Mouse (Mus musculus) thymus, adult 2 months (tissue): ENCODE results near the gene AB124611. TPM values are rescaled to one million over a fixed set of nuclear protein-coding genes. Genes with fewer than 3 reads are reported as not detected.
"Not testable (repeated sequence)": the region's sequence is repeated elsewhere in the genome, so short reads cannot be mapped to it uniquely, and the experiment has no call there.

ENCODE experiments used
- DNase-seq: peaks from one replicate; pipeline ENCODE4 v3.0.0; 2021
- H3K27ac ChIP-seq: fragments of 200-500 bp; 2 replicates; pipeline ENCODE4 v1.5.1; 2012; ENCODE audit warnings: low read length, control low read depth; ENCODE audit not compliant: control insufficient read depth, insufficient read depth
- H3K27me3 ChIP-seq: fragments of 200-500 bp; 2 replicates; pipeline ENCODE4 v1.6.1; 2012; ENCODE audit warnings: mild to moderate bottlenecking, low read length, moderate library complexity, mixed read lengths; ENCODE audit not compliant: control insufficient read depth, insufficient read depth
- H3K36me3 ChIP-seq: fragments of 200-500 bp; 2 replicates; pipeline ENCODE4 v1.6.1; 2012; ENCODE audit warnings: mild to moderate bottlenecking, low read length, moderate library complexity; ENCODE audit not compliant: control insufficient read depth, insufficient read depth
- H3K4me1 ChIP-seq: fragments of 200-500 bp; replicated peaks from 2 replicates; pipeline ENCODE4 v1.6.1; 2012; ENCODE audit warnings: low read length; ENCODE audit not compliant: control insufficient read depth, insufficient read depth
- H3K4me3 ChIP-seq: fragments of 200-500 bp; 2 replicates; pipeline ENCODE4 v1.5.1; 2012; ENCODE audit warnings: mild to moderate bottlenecking, low read length, control low read depth, moderate library complexity; ENCODE audit not compliant: control insufficient read depth, insufficient read depth
- CTCF ChIP-seq: fragments of 200-500 bp; IDR thresholded peaks from 2 replicates; pipeline ENCODE4 v1.5.1; 2012; ENCODE audit warnings: mild to moderate bottlenecking, control low read depth, low read length, moderate library complexity, borderline replicate concordance; ENCODE audit not compliant: control insufficient read depth, poor library complexity, insufficient read depth; ENCODE audit errors: extremely low read depth
- POLR2A ChIP-seq: fragments of 200-500 bp; IDR thresholded peaks from 2 replicates; pipeline ENCODE4 v1.6.1; 2012; ENCODE audit warnings: mild to moderate bottlenecking, low read length, control low read depth, moderate library complexity; ENCODE audit not compliant: control insufficient read depth, poor library complexity, insufficient read depth; ENCODE audit errors: extremely low read depth
- WGBS: fragments of 180-500 bp; shearing (Covaris S2); methylation state at CpG from one replicate; pipeline ENCODE4 v1.1.7; 2018; 5-methylcytosine and 5-hydroxymethylcytosine counted together
- polyA plus RNA-seq: library from polyadenylated mRNA; depleted of rRNA; stranded (reverse); fragments of >200 nt; gene quantifications from 2 replicates; pipeline ENCODE4 v1.2.3, GENCODE M21; 2012; rRNA removed

The AB124611 gene
- polyA plus RNA-seq, 1 experiment: 31.1 TPM

- Histone ChIP-seq H3K4me3 (no peak overlapping the region), H3K36me3 (peaks cover 1% of the 10 kb centered on the region; the same call in 1 of the 2 replicates), H3K27ac (no peak overlapping the region), H3K4me1 (peaks cover 18% of the 10 kb centered on the region), H3K27me3 (no peaks in the 10 kb centered on the region)
- TF ChIP-seq CTCF: no peak
- TF ChIP-seq POLR2A: no peak
- 88% methylated on average over 6 of the region's 6 CpGs for WGBS
- DNase-seq: no peak
Measured at GRCm38 (mm10) chr9:21591127-21591830, 65.3 kb downstream of the AB124611 start.

GRCm38 (mm10) chr9:21591831-21592702, 66.1 kb downstream of the AB124611 start:
- peak overlapping the region; percentile 4; the same call in 1 of the 2 replicates for H3K27ac ChIP-seq
- no peak for DNase-seq
- H3K36me3 ChIP-seq: no peaks in the 10 kb centered on the region
- peak overlapping the region; percentile 90 for H3K4me3 ChIP-seq
- H3K27me3 ChIP-seq: no peaks in the 10 kb centered on the region
- TF ChIP-seq POLR2A (no peak), CTCF (no peak)
- WGBS: 14% methylated on average over 17 of the region's 17 CpGs
- peaks cover 18% of the 10 kb centered on the region for H3K4me1 ChIP-seq

- no peaks in the 10 kb centered on the region for H3K36me3 ChIP-seq
- peak within 1 kb of the TSS; percentile 90 for H3K4me3 ChIP-seq
- H3K4me1 ChIP-seq: peaks cover 18% of the 10 kb centered on the region
Measured at GRCm38 (mm10) chr9:21592703-21593121, 66.7 kb downstream of the AB124611 start, which contains the start of the genes Timm29 and Yipf2. TSS of gene Timm29 (plus strand) at chr9:21592722. TSS of gene Yipf2 (minus strand) at chr9:21592828.

GRCm38 (mm10) chr9:21593122-21593721, 67.2 kb downstream of the AB124611 start:
- peak; percentile 44 for DNase-seq
- Histone ChIP-seq H3K4me1 (peaks cover 18% of the 10 kb centered on the region), H3K4me3 (peak overlapping the region; percentile 90), H3K27ac (peak overlapping the region; percentile 54), H3K36me3 (no peaks in the 10 kb centered on the region), H3K27me3 (no peaks in the 10 kb centered on the region)
- TF ChIP-seq POLR2A: no peak; the same call in 1 of the 2 replicates
- peak; percentile 7; the same call in 1 of the 2 replicates for TF ChIP-seq CTCF
- under 1% methylated on average over 69 of the region's 69 CpGs for WGBS

More at GRCm38 (mm10) chr9:21592703-21593121, 66.7 kb downstream of the AB124611 start, which contains the start of the genes Timm29 and Yipf2:
- Histone ChIP-seq H3K27me3 (no peaks in the 10 kb centered on the region), H3K27ac (peak within 1 kb of the TSS; percentile 54)
- peak; percentile 89 for DNase-seq
- under 1% methylated on average over 30 of the region's 30 CpGs for WGBS
- TF ChIP-seq POLR2A (peak; percentile 65; the same call in 1 of the 2 replicates), CTCF (0 out of 2 replicates have a peak, but pooled peaks have one; percentile 34)

GRCm38 (mm10) chr9:21594350-21594749, 68.4 kb downstream of the AB124611 start:
- not testable (repeated sequence) for DNase-seq, H3K36me3 ChIP-seq, H3K27me3 ChIP-seq, H3K27ac ChIP-seq, H3K4me3 ChIP-seq
- 90% methylated on average over 8 of the region's 8 CpGs for WGBS
- H3K4me1 ChIP-seq: peaks cover 18% of the 10 kb centered on the region

- WGBS: 90% methylated on average over 2 of the region's 2 CpGs
- TF ChIP-seq CTCF: no peak
- TF ChIP-seq POLR2A: no peak
- H3K27me3 ChIP-seq: no peaks in the 10 kb centered on the region
Measured at GRCm38 (mm10) chr9:21594838-21595237, 68.9 kb downstream of the AB124611 start.

More at GRCm38 (mm10) chr9:21594838-21595237, 68.9 kb downstream of the AB124611 start:
- no peaks in the 10 kb centered on the region for H3K36me3 ChIP-seq
- H3K4me3 ChIP-seq: no peak overlapping the region
- peaks cover 18% of the 10 kb centered on the region for H3K4me1 ChIP-seq
- no peak for DNase-seq
- no peak overlapping the region for H3K27ac ChIP-seq

Other genes starting within 250 kb of the AB124611 start
- 56.5 and 57.9 TPM in 2 replicates for gene Kri1, start 238.2 kb upstream of the AB124611 start, polyA plus RNA-seq
- 319 and 330 TPM in 2 replicates for gene Cdkn2d, start 234.8 kb upstream of the AB124611 start, polyA plus RNA-seq
- 9.6 and 11.1 TPM in 2 replicates for gene Ap1m2, start 213.8 kb upstream of the AB124611 start, polyA plus RNA-seq
- gene Slc44a2, start 205.5 kb upstream of the AB124611 start, polyA plus RNA-seq: 477 and 505 TPM in 2 replicates
- gene Ilf3, start 158.3 kb upstream of the AB124611 start, polyA plus RNA-seq: 151 and 157 TPM in 2 replicates
- gene Qtrt1, start 114.3 kb upstream of the AB124611 start, polyA plus RNA-seq: 46.4 and 48.2 TPM in 2 replicates
- 374 and 422 TPM in 2 replicates for gene Dnm2, start 101.3 kb upstream of the AB124611 start, polyA plus RNA-seq
- 12.8 and 17.0 TPM in 2 replicates for gene Tmed1, start 15.9 kb upstream of the AB124611 start, polyA plus RNA-seq
- gene Carm1, start 20.7 kb downstream of the AB124611 start, polyA plus RNA-seq: 98.5 and 112 TPM in 2 replicates
- gene Timm29, start 66.5 kb downstream of the AB124611 start, polyA plus RNA-seq: 43.5 and 45.8 TPM in 2 replicates
- gene Yipf2, start 66.7 kb downstream of the AB124611 start, polyA plus RNA-seq: 47.1 and 50.6 TPM in 2 replicates
- gene Smarca4, start 90.0 kb downstream of the AB124611 start, polyA plus RNA-seq: 156 and 191 TPM in 2 replicates
- 23.9 and 30.5 TPM in 2 replicates for gene Ldlr, start 197.3 kb downstream of the AB124611 start, polyA plus RNA-seq
- 59.0 and 75.8 TPM in 2 replicates for gene Spc24, start 234.1 kb downstream of the AB124611 start, polyA plus RNA-seq